Mouse (Mus musculus) heart, adult 8-10 months (tissue): Measurements from ENCODE around the gene Grm1. TPM values are rescaled to one million over a fixed set of nuclear protein-coding genes. Genes with fewer than 3 reads are reported as not detected.
A peak's percentile ranks its signal among the peaks of the same experiment; 100 is the strongest.

Experiments used
- DNase-seq: peaks from one replicate; pipeline ENCODE4 v3.0.0; 2022; ENCODE audit warnings: low spot score
- total RNA-seq, 4 experiments: library from RNA; stranded (reverse); gene quantifications; 2 replicates each; pipeline ENCODE4 v1.2.4; 2022

Gene Grm1
- total RNA-seq, 4 experiments from 2014 or later: 13.5 to 17.3 (median 15.3) TPM

GRCm38 (mm10) chr10:10831141-10831540 is 251.0 kb downstream of the Grm1 start:
- no peak for DNase-seq

- DNase-seq: no peak
Measured at GRCm38 (mm10) chr10:10827308-10827707, 254.8 kb downstream of the Grm1 start.

- DNase-seq: no peak
Measured at GRCm38 (mm10) chr10:10818061-10818460, 264.1 kb downstream of the Grm1 start.

- no peak for DNase-seq
Measured at GRCm38 (mm10) chr10:10814631-10815216, 267.4 kb downstream of the Grm1 start.

- DNase-seq: no peak
Measured at GRCm38 (mm10) chr10:10812750-10813711, 269.1 kb downstream of the Grm1 start.

- no peak for DNase-seq
Measured at GRCm38 (mm10) chr10:10809777-10810176, 272.4 kb downstream of the Grm1 start.

- no peak for DNase-seq
Measured at GRCm38 (mm10) chr10:10795321-10795720, 286.8 kb downstream of the Grm1 start.

GRCm38 (mm10) chr10:10790458-10790857 is 291.7 kb downstream of the Grm1 start:
- no peak for DNase-seq

- peak; percentile 3 for DNase-seq
Measured at GRCm38 (mm10) chr10:10789967-10790366, 292.2 kb downstream of the Grm1 start.

- DNase-seq: no peak
Measured at GRCm38 (mm10) chr10:10787906-10788416, 294.2 kb downstream of the Grm1 start.

- no peak for DNase-seq
Measured at GRCm38 (mm10) chr10:10785122-10785521, 297.0 kb downstream of the Grm1 start.

- no peak for DNase-seq
Measured at GRCm38 (mm10) chr10:10774827-10775226, 307.3 kb downstream of the Grm1 start.

- DNase-seq: no peak
Measured at GRCm38 (mm10) chr10:10763015-10763414, 319.1 kb downstream of the Grm1 start.

- DNase-seq: peak; percentile 50
Measured at GRCm38 (mm10) chr10:10761274-10761673, 320.9 kb downstream of the Grm1 start.

GRCm38 (mm10) chr10:10760801-10761200 is 321.4 kb downstream of the Grm1 start:
- DNase-seq: no peak

GRCm38 (mm10) chr10:10751033-10751432 is 331.1 kb downstream of the Grm1 start:
- no peak for DNase-seq

- no peak for DNase-seq
Measured at GRCm38 (mm10) chr10:10744097-10744496, 338.1 kb downstream of the Grm1 start.

- no peak for DNase-seq
Measured at GRCm38 (mm10) chr10:10742172-10742571, 340.0 kb downstream of the Grm1 start.

- no peak for DNase-seq
Measured at GRCm38 (mm10) chr10:10741314-10741713, 340.8 kb downstream of the Grm1 start.

- no peak for DNase-seq
Measured at GRCm38 (mm10) chr10:10740729-10741128, 341.4 kb downstream of the Grm1 start.

GRCm38 (mm10) chr10:10737041-10737681 is 345.0 kb downstream of the Grm1 start:
- peak; percentile 4 for DNase-seq

- no peak for DNase-seq
Measured at GRCm38 (mm10) chr10:10734561-10734960, 347.6 kb downstream of the Grm1 start.
